Mouse (Mus musculus): ENCODE measurements around the gene Map4k2. TPM values are rescaled to one million over a fixed set of nuclear protein-coding genes. Genes with fewer than 3 reads are reported as not detected.

The Map4k2 gene
- polyA plus RNA-seq, 1 experiment from 2014 or later: 9.9 TPM

- DNase-seq (ENCODE audit: low spot score) (no peak), ATAC-seq (ENCODE audit: low read depth) (no peak)
- Histone ChIP-seq H3K4me3 (ENCODE audit: low read depth, low read length) (no peak overlapping the region), H3K9me3 (ENCODE audit: control insufficient read depth, low read length) (no peaks in the 10 kb centered on the region), H3K9ac (ENCODE audit: low read depth, low read length) (0 out of 2 replicates have a peak overlapping the region, but pooled peaks have one; percentile 46), H3K27me3 (replicated peaks; ENCODE audit: control insufficient read depth, insufficient read depth, low read length) (no peaks in the 10 kb centered on the region), H3K27ac (replicated peaks; ENCODE audit: low read depth, low read length) (no peak overlapping the region), H3K36me3 (ENCODE audit: control insufficient read depth, insufficient read depth, low read length) (no peaks in the 10 kb centered on the region; the same call in 1 of the 2 replicates), H3K4me2 (ENCODE audit: low read depth, low read length) (peak overlapping the region; percentile 44; the same call in 1 of the 2 replicates), H3K4me1 (ENCODE audit: control insufficient read depth, insufficient read depth, low read length) (peaks cover 10% of the 10 kb centered on the region)
- WGBS: 48% methylated on average over 5 of the region's 5 CpGs
These were observed 9.8 kb upstream of the Map4k2 start for GRCm38 (mm10) chr19:6331178-6331577.

GRCm38 (mm10) chr19:6331719-6332516 is 9.0 kb upstream of the Map4k2 start:
- Histone ChIP-seq H3K36me3 (ENCODE audit: control insufficient read depth, insufficient read depth, low read length) (peaks cover 2% of the 10 kb centered on the region), H3K27me3 (replicated peaks; ENCODE audit: control insufficient read depth, insufficient read depth, low read length) (no peaks in the 10 kb centered on the region), H3K27ac (replicated peaks; ENCODE audit: low read depth, low read length) (no peak overlapping the region), H3K4me3 (ENCODE audit: low read depth, low read length) (no peak overlapping the region), H3K9ac (ENCODE audit: low read depth, low read length) (peak overlapping the region; percentile 46; the same call in 1 of the 2 replicates), H3K9me3 (ENCODE audit: control insufficient read depth, low read length) (no peaks in the 10 kb centered on the region), H3K4me1 (ENCODE audit: control insufficient read depth, insufficient read depth, low read length) (peaks cover 17% of the 10 kb centered on the region), H3K4me2 (ENCODE audit: low read depth, low read length) (peak overlapping the region; percentile 44)
- WGBS: 26% methylated on average over 13 of the region's 13 CpGs
- DNase-seq (ENCODE audit: low spot score) (peak; percentile 88), ATAC-seq (ENCODE audit: low read depth) (no peak)

GRCm38 (mm10) chr19:6333761-6334595 is 7.0 kb upstream of the Map4k2 start:
- ATAC-seq (ENCODE audit: low read depth) (no peak), DNase-seq (ENCODE audit: low spot score) (no peak)
- no peaks in the 10 kb centered on the region for H3K9me3 ChIP-seq (ENCODE audit: control insufficient read depth, low read length)
- peaks cover 17% of the 10 kb centered on the region for H3K4me1 ChIP-seq (ENCODE audit: control insufficient read depth, insufficient read depth, low read length)
- H3K27me3 ChIP-seq (replicated peaks; ENCODE audit: control insufficient read depth, insufficient read depth, low read length): no peaks in the 10 kb centered on the region
- peak overlapping the region; percentile 91 for H3K4me3 ChIP-seq (ENCODE audit: low read depth, low read length)
- peak overlapping the region; percentile 28; the same call in 1 of the 2 replicates for H3K9ac ChIP-seq (ENCODE audit: low read depth, low read length)
- peaks cover 23% of the 10 kb centered on the region for H3K36me3 ChIP-seq (ENCODE audit: control insufficient read depth, insufficient read depth, low read length)
- WGBS: 62% methylated on average over 9 of the region's 9 CpGs
- H3K27ac ChIP-seq (replicated peaks; ENCODE audit: low read depth, low read length): peak overlapping the region; percentile 67
- H3K4me2 ChIP-seq (ENCODE audit: low read depth, low read length): peak overlapping the region; percentile 93

GRCm38 (mm10) chr19:6334673-6335457 is 6.1 kb upstream of the Map4k2 start, which contains the start of gene Men1:
Gene Men1, plus strand, starts transcription at chr19:6334979.
- Histone ChIP-seq H3K36me3 (ENCODE audit: control insufficient read depth, insufficient read depth, low read length) (peaks cover 31% of the 10 kb centered on the region), H3K4me1 (ENCODE audit: control insufficient read depth, insufficient read depth, low read length) (peaks cover 17% of the 10 kb centered on the region), H3K4me2 (ENCODE audit: low read depth, low read length) (peak within 1 kb of the TSS; percentile 93), H3K27me3 (replicated peaks; ENCODE audit: control insufficient read depth, insufficient read depth, low read length) (no peaks in the 10 kb centered on the region), H3K27ac (replicated peaks; ENCODE audit: low read depth, low read length) (peak within 1 kb of the TSS; percentile 83), H3K4me3 (ENCODE audit: low read depth, low read length) (peak within 1 kb of the TSS; percentile 91), H3K9me3 (ENCODE audit: control insufficient read depth, low read length) (no peaks in the 10 kb centered on the region), H3K9ac (ENCODE audit: low read depth, low read length) (peak within 1 kb of the TSS; percentile 89)
- ATAC-seq (ENCODE audit: low read depth): peak; percentile 97
- DNase-seq (ENCODE audit: low spot score): peak; percentile 100
- under 1% methylated on average over 25 of the region's 43 CpGs for WGBS

GRCm38 (mm10) chr19:6335458-6335827 is 5.5 kb upstream of the Map4k2 start:
- Histone ChIP-seq H3K27me3 (replicated peaks; ENCODE audit: control insufficient read depth, insufficient read depth, low read length) (no peaks in the 10 kb centered on the region), H3K4me2 (ENCODE audit: low read depth, low read length) (peak overlapping the region; percentile 93), H3K9ac (ENCODE audit: low read depth, low read length) (peak overlapping the region; percentile 89), H3K9me3 (ENCODE audit: control insufficient read depth, low read length) (no peaks in the 10 kb centered on the region), H3K4me1 (ENCODE audit: control insufficient read depth, insufficient read depth, low read length) (peaks cover 17% of the 10 kb centered on the region), H3K4me3 (ENCODE audit: low read depth, low read length) (peak overlapping the region; percentile 91), H3K36me3 (ENCODE audit: control insufficient read depth, insufficient read depth, low read length) (peaks cover 35% of the 10 kb centered on the region), H3K27ac (replicated peaks; ENCODE audit: low read depth, low read length) (peak overlapping the region; percentile 83)
- ATAC-seq (ENCODE audit: low read depth): no peak; the same call in 1 of the 2 replicates
- DNase-seq (ENCODE audit: low spot score): no peak
- WGBS: under 1% methylated on average over 15 of the region's 25 CpGs

GRCm38 (mm10) chr19:6336920-6337319 is 4.0 kb upstream of the Map4k2 start:
- WGBS: 96% methylated on average over 10 of the region's 10 CpGs

GRCm38 (mm10) chr19:6338171-6338570 is 2.8 kb upstream of the Map4k2 start:
- Histone ChIP-seq H3K4me3 (ENCODE audit: low read depth, low read length) (no peak overlapping the region), H3K27me3 (replicated peaks; ENCODE audit: control insufficient read depth, insufficient read depth, low read length) (no peaks in the 10 kb centered on the region), H3K36me3 (ENCODE audit: control insufficient read depth, insufficient read depth, low read length) (peaks cover 43% of the 10 kb centered on the region), H3K4me2 (ENCODE audit: low read depth, low read length) (no peak overlapping the region), H3K4me1 (ENCODE audit: control insufficient read depth, insufficient read depth, low read length) (peaks cover 17% of the 10 kb centered on the region), H3K9me3 (ENCODE audit: control insufficient read depth, low read length) (no peaks in the 10 kb centered on the region), H3K9ac (ENCODE audit: low read depth, low read length) (no peak overlapping the region), H3K27ac (replicated peaks; ENCODE audit: low read depth, low read length) (no peak overlapping the region)
- no peak for DNase-seq (ENCODE audit: low spot score)
- no peak for ATAC-seq (ENCODE audit: low read depth)
- 94% methylated on average over 7 of the region's 7 CpGs for WGBS

More at GRCm38 (mm10) chr19:6336920-6337319, 4.0 kb upstream of the Map4k2 start:
- Histone ChIP-seq H3K4me1 (ENCODE audit: control insufficient read depth, insufficient read depth, low read length) (peaks cover 17% of the 10 kb centered on the region), H3K4me2 (ENCODE audit: low read depth, low read length) (peak overlapping the region; percentile 93), H3K27ac (replicated peaks; ENCODE audit: low read depth, low read length) (no peak overlapping the region), H3K27me3 (replicated peaks; ENCODE audit: control insufficient read depth, insufficient read depth, low read length) (no peaks in the 10 kb centered on the region), H3K9me3 (ENCODE audit: control insufficient read depth, low read length) (no peaks in the 10 kb centered on the region), H3K36me3 (ENCODE audit: control insufficient read depth, insufficient read depth, low read length) (peaks cover 35% of the 10 kb centered on the region), H3K4me3 (ENCODE audit: low read depth, low read length) (no peak overlapping the region), H3K9ac (ENCODE audit: low read depth, low read length) (peak overlapping the region; percentile 89; the same call in 1 of the 2 replicates)
- ATAC-seq (ENCODE audit: low read depth) (no peak), DNase-seq (ENCODE audit: low spot score) (no peak)

- Histone ChIP-seq H3K36me3 (ENCODE audit: control insufficient read depth, insufficient read depth, low read length) (peaks cover 47% of the 10 kb centered on the region), H3K4me3 (ENCODE audit: low read depth, low read length) (no peak overlapping the region), H3K4me1 (ENCODE audit: control insufficient read depth, insufficient read depth, low read length) (peaks cover 17% of the 10 kb centered on the region), H3K4me2 (ENCODE audit: low read depth, low read length) (no peak overlapping the region), H3K27ac (replicated peaks; ENCODE audit: low read depth, low read length) (no peak overlapping the region), H3K27me3 (replicated peaks; ENCODE audit: control insufficient read depth, insufficient read depth, low read length) (no peaks in the 10 kb centered on the region), H3K9me3 (ENCODE audit: control insufficient read depth, low read length) (no peaks in the 10 kb centered on the region), H3K9ac (ENCODE audit: low read depth, low read length) (no peak overlapping the region)
- ATAC-seq (ENCODE audit: low read depth): no peak
- no peak for DNase-seq (ENCODE audit: low spot score)
- 92% methylated on average over 11 of the region's 11 CpGs for WGBS
These were observed 2.2 kb upstream of the Map4k2 start for GRCm38 (mm10) chr19:6338716-6339115.
